Mouse (Mus musculus): Measurements from ENCODE around the gene Aloxe3. TPM values are rescaled to one million over a fixed set of nuclear protein-coding genes. Genes with fewer than 3 reads are reported as not detected.

Aloxe3 gene
- total and polyA plus RNA-seq, 2 experiments, result 0.09 TPM; not detected in 1

- 2% methylated on average over 65 of the region's 67 CpGs for WGBS
- Histone ChIP-seq H3K4me1 (ENCODE audit: control insufficient read depth, insufficient read depth, low read length) (peaks cover 15% of the 10 kb centered on the region), H3K79me2 (ENCODE audit: control insufficient read depth, insufficient read depth, low read length) (peaks cover 16% of the 10 kb centered on the region), H3K27ac (replicated peaks; ENCODE audit: insufficient read depth, low read depth, low read length) (peak within 1 kb of the TSS; percentile 97), H3K4me3 (ENCODE audit: insufficient read depth, low read depth, low read length) (peak within 1 kb of the TSS; percentile 96), H3K27me3 (ENCODE audit: control insufficient read depth, insufficient read depth, low read length) (no peaks in the 10 kb centered on the region), H3K9ac (ENCODE audit: low read depth, low read length) (peak within 1 kb of the TSS; percentile 100), H3K36me3 (ENCODE audit: control insufficient read depth, insufficient read depth, low read length) (peaks cover 2% of the 10 kb centered on the region; the same call in 1 of the 2 replicates)
- peak; percentile 65; the same call in 1 of the 2 replicates for TF ChIP-seq POLR2A (IDR thresholded peaks at IDR 0.05; ENCODE audit: extremely low read depth, insufficient read depth, low read length)
- no peak for TF ChIP-seq CTCF (IDR thresholded peaks at IDR 0.05; ENCODE audit: low read depth, low read length)
- DNase-seq (ENCODE audit: extremely low read depth, low read depth, low spot score), result no peak
Measured at GRCm38 (mm10) chr11:69088103-69088855, 37.4 kb upstream of the Aloxe3 start, which contains the start of gene Vamp2. Gene Vamp2, plus strand, starts transcription at chr11:69088490.

DNA sequence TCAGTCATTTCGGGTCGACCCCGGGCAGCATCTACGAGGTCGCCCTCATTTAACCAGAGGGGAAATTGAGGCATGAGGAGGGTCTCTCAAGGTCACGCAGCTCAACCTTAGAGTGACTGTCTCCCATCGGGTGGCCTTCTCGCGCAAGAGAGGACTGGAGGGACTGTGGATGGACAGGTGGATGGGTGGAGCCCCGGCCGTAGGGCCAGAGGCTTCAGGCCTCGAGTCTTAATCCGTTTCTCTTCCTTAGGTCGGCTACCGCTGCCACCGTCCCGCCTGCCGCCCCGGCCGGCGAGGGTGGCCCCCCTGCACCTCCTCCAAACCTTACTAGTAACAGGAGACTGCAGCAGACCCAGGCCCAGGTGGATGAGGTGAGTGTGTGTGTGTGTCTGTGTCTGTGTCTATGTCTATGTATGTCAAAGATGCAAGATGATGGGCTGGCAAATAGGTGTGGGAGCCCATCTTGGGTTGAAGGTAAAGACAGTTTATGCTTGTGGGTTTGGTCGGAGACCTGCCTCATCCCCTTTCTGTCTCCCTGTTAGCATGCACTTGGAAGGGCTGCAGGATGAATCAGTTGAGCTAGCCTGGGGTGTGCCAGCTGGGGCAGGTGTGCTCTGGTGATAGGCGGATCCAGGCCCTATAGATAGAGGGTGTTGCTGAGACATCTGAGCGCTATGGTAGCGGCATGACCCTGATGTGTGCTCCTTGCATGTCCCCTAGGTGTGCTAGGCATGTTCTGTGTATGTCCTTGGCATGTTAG, 36.7 kb upstream of the Aloxe3 start:
- DNase-seq (ENCODE audit: extremely low read depth, low read depth, low spot score), result no peak
- Histone ChIP-seq H3K4me3 (ENCODE audit: insufficient read depth, low read depth, low read length) (peak overlapping the region; percentile 96), H3K27me3 (ENCODE audit: control insufficient read depth, insufficient read depth, low read length) (no peaks in the 10 kb centered on the region), H3K4me1 (ENCODE audit: control insufficient read depth, insufficient read depth, low read length) (peaks cover 15% of the 10 kb centered on the region), H3K9ac (ENCODE audit: low read depth, low read length) (peak overlapping the region; percentile 100), H3K36me3 (ENCODE audit: control insufficient read depth, insufficient read depth, low read length) (peaks cover 2% of the 10 kb centered on the region; the same call in 1 of the 2 replicates), H3K79me2 (ENCODE audit: control insufficient read depth, insufficient read depth, low read length) (peaks cover 16% of the 10 kb centered on the region), H3K27ac (replicated peaks; ENCODE audit: insufficient read depth, low read depth, low read length) (peak overlapping the region; percentile 97)
- no peak for TF ChIP-seq POLR2A (IDR thresholded peaks at IDR 0.05; ENCODE audit: extremely low read depth, insufficient read depth, low read length)
- TF ChIP-seq CTCF (IDR thresholded peaks at IDR 0.05; ENCODE audit: low read depth, low read length), result no peak
- 8% methylated on average over 25 of the region's 25 CpGs for WGBS

DNA sequence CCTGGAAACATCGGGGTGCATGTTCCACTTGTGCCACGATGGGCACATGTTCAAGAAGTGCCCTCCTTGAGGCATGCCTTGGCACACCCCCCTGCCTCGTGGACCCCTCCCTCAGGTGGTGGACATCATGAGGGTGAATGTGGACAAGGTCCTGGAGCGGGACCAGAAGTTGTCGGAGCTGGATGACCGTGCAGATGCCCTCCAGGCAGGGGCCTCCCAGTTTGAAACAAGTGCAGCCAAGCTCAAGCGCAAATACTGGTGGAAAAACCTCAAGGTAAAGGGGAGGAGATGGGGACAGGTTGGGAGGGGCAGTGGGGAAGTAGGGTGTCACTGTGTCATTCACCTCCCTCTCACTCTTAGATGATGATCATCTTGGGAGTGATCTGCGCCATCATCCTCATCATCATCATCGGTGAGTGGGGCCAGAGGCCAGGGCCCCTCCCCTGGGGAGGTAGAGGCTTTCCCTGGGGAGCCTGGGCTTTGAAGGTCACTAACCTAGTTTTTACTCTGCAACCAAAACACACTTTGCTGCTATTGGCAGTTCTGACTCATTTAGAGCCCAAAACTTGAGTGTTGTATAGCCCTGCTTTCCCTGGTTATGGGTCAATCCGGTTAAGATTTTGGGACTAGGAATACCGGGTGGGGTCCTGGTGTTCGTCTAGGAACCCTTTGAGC, 35.9 kb upstream of the Aloxe3 start:
- peaks cover 15% of the 10 kb centered on the region for H3K4me1 ChIP-seq (ENCODE audit: control insufficient read depth, insufficient read depth, low read length)
- peaks cover 16% of the 10 kb centered on the region for H3K79me2 ChIP-seq (ENCODE audit: control insufficient read depth, insufficient read depth, low read length)
- no peak overlapping the region for H3K27ac ChIP-seq (replicated peaks; ENCODE audit: insufficient read depth, low read depth, low read length)
- TF ChIP-seq CTCF (IDR thresholded peaks at IDR 0.05; ENCODE audit: low read depth, low read length), result no peak
- TF ChIP-seq POLR2A (IDR thresholded peaks at IDR 0.05; ENCODE audit: extremely low read depth, insufficient read depth, low read length), result no peak
- WGBS, result 78% methylated on average over 12 of the region's 12 CpGs
- no peak for DNase-seq (ENCODE audit: extremely low read depth, low read depth, low spot score)
- peaks cover 2% of the 10 kb centered on the region; the same call in 1 of the 2 replicates for H3K36me3 ChIP-seq (ENCODE audit: control insufficient read depth, insufficient read depth, low read length)
- peak overlapping the region; percentile 96 for H3K4me3 ChIP-seq (ENCODE audit: insufficient read depth, low read depth, low read length)
- H3K27me3 ChIP-seq (ENCODE audit: control insufficient read depth, insufficient read depth, low read length), result no peaks in the 10 kb centered on the region
- peak overlapping the region; percentile 100 for H3K9ac ChIP-seq (ENCODE audit: low read depth, low read length)

DNA sequence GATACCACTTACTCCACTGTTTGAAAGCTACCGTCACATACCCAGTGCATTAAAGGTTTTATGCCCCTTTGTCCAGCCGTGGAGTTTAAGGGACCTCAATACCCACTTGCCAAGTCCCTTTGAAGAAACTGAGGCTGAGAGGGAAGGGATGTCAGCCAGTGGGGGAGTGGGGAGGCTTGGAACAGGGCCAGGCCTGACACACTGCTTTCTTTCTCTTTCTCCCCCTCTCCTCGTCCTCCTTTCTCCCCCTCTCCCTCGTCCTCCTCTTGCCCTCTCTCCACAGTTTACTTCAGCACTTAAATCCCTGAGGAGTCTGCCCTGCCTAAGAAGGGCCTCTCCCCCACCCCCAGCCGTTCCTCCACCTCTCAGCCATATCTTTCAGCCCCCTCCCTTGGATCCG, 35.3 kb upstream of the Aloxe3 start:
- H3K4me3 ChIP-seq (ENCODE audit: insufficient read depth, low read depth, low read length), result no peak overlapping the region
- peaks cover 16% of the 10 kb centered on the region for H3K79me2 ChIP-seq (ENCODE audit: control insufficient read depth, insufficient read depth, low read length)
- 68% methylated on average over 6 of the region's 6 CpGs for WGBS
- TF ChIP-seq POLR2A (IDR thresholded peaks at IDR 0.05; ENCODE audit: extremely low read depth, insufficient read depth, low read length) (no peak), CTCF (IDR thresholded peaks at IDR 0.05; ENCODE audit: low read depth, low read length) (no peak)
- peaks cover 15% of the 10 kb centered on the region for H3K4me1 ChIP-seq (ENCODE audit: control insufficient read depth, insufficient read depth, low read length)
- no peak overlapping the region for H3K27ac ChIP-seq (replicated peaks; ENCODE audit: insufficient read depth, low read depth, low read length)
- H3K27me3 ChIP-seq (ENCODE audit: control insufficient read depth, insufficient read depth, low read length), result no peaks in the 10 kb centered on the region
- H3K9ac ChIP-seq (ENCODE audit: low read depth, low read length), result no peak overlapping the region
- DNase-seq (ENCODE audit: extremely low read depth, low read depth, low spot score), result no peak
- peaks cover 2% of the 10 kb centered on the region; the same call in 1 of the 2 replicates for H3K36me3 ChIP-seq (ENCODE audit: control insufficient read depth, insufficient read depth, low read length)

GRCm38 (mm10) chr11:69091566-69092385, 33.9 kb upstream of the Aloxe3 start:
- Histone ChIP-seq H3K9ac (ENCODE audit: low read depth, low read length) (no peak overlapping the region), H3K27ac (replicated peaks; ENCODE audit: insufficient read depth, low read depth, low read length) (no peak overlapping the region), H3K36me3 (ENCODE audit: control insufficient read depth, insufficient read depth, low read length) (peaks cover 2% of the 10 kb centered on the region; the same call in 1 of the 2 replicates), H3K27me3 (ENCODE audit: control insufficient read depth, insufficient read depth, low read length) (no peaks in the 10 kb centered on the region), H3K79me2 (ENCODE audit: control insufficient read depth, insufficient read depth, low read length) (peaks cover 16% of the 10 kb centered on the region), H3K4me1 (ENCODE audit: control insufficient read depth, insufficient read depth, low read length) (peaks cover 15% of the 10 kb centered on the region), H3K4me3 (ENCODE audit: insufficient read depth, low read depth, low read length) (no peak overlapping the region)
- WGBS, result 65% methylated on average over 7 of the region's 7 CpGs
- TF ChIP-seq POLR2A (IDR thresholded peaks at IDR 0.05; ENCODE audit: extremely low read depth, insufficient read depth, low read length) (no peak), CTCF (IDR thresholded peaks at IDR 0.05; ENCODE audit: low read depth, low read length) (no peak)
- no peak for DNase-seq (ENCODE audit: extremely low read depth, low read depth, low spot score)

Measured in liver, adult 2 months (tissue).